Mouse (Mus musculus) ES-Bruce4 (cell line): ENCODE data around the gene Cux2. TPM values are rescaled to one million over a fixed set of nuclear protein-coding genes. Genes with fewer than 3 reads are reported as not detected.

Experiments
- H3K27ac ChIP-seq: 2 replicates; pipeline ENCODE4 v1.5.1; 2012; ENCODE audit warnings: low read length, inconsistent platforms; ENCODE audit not compliant: insufficient read depth
- H3K27me3 ChIP-seq: 2 replicates; pipeline ENCODE4 v1.6.1; 2012; ENCODE audit warnings: mild to moderate bottlenecking, low read length, inconsistent platforms; ENCODE audit not compliant: control insufficient read depth, poor library complexity, insufficient read depth, severe bottlenecking
- H3K36me3 ChIP-seq: 2 replicates; pipeline ENCODE4 v1.6.1; 2012; ENCODE audit warnings: inconsistent platforms, mild to moderate bottlenecking, low read length, moderate library complexity; ENCODE audit not compliant: control insufficient read depth, poor library complexity, insufficient read depth, severe bottlenecking
- H3K4me1 ChIP-seq: one replicate; pipeline ENCODE4 v1.8.1; 2011; ENCODE audit warnings: low read length; ENCODE audit not compliant: control insufficient read depth, insufficient read depth
- H3K4me3 ChIP-seq: 2 replicates; pipeline ENCODE4 v1.5.1; 2011; ENCODE audit warnings: low read depth, mild to moderate bottlenecking, low read length
- H3K9ac ChIP-seq: 2 replicates; pipeline ENCODE4 v1.6.1; 2012; ENCODE audit warnings: low read depth, mild to moderate bottlenecking, inconsistent platforms; ENCODE audit not compliant: poor library complexity, severe bottlenecking
- H3K9me3 ChIP-seq: replicated peaks from 2 replicates; pipeline ENCODE4 v1.6.1; 2012; ENCODE audit warnings: mild to moderate bottlenecking, low read length, inconsistent platforms; ENCODE audit not compliant: control insufficient read depth, poor library complexity, insufficient read depth, severe bottlenecking
- CTCF ChIP-seq: IDR thresholded peaks from one replicate; pipeline ENCODE4 v1.8.1; 2011; ENCODE audit warnings: low read depth, low read length
- EP300 ChIP-seq: IDR thresholded peaks from 2 replicates; pipeline ENCODE4 v1.6.1; 2011; ENCODE audit warnings: low read depth, low read length; ENCODE audit not compliant: insufficient read depth
- POLR2A ChIP-seq: IDR thresholded peaks from one replicate; pipeline ENCODE4 v1.8.1; 2011; ENCODE audit warnings: low read length; ENCODE audit not compliant: insufficient read depth
- polyA plus RNA-seq: library from polyadenylated mRNA; stranded (reverse); fragments of >200 nt; gene quantifications from 2 replicates; pipeline ENCODE4 v1.2.4, GENCODE M21; 2011; ENCODE audit warnings: low read depth; ENCODE audit not compliant: missing spikeins, insufficient read depth, insufficient read length

Cux2 gene
- polyA plus RNA-seq, 1 experiment, result 3.6 TPM

- peaks cover 13% of the 10 kb centered on the region for H3K36me3 ChIP-seq
- H3K27me3 ChIP-seq, result no peaks in the 10 kb centered on the region
- no peak overlapping the region for H3K4me3 ChIP-seq
- no peak overlapping the region for H3K9ac ChIP-seq
- no peaks in the 10 kb centered on the region for H3K4me1 ChIP-seq
- H3K9me3 ChIP-seq, result no peaks in the 10 kb centered on the region
- TF ChIP-seq CTCF (no peak), POLR2A (no peak), EP300 (no peak)
- no peak overlapping the region for H3K27ac ChIP-seq
These were observed 233.3 kb downstream of the Cux2 start for GRCm38 (mm10) chr5:121816611-121817010.

GRCm38 (mm10) chr5:121815867-121816380, 234.0 kb downstream of the Cux2 start:
- Histone ChIP-seq H3K9me3 (no peaks in the 10 kb centered on the region), H3K9ac (no peak overlapping the region), H3K4me1 (no peaks in the 10 kb centered on the region), H3K27me3 (no peaks in the 10 kb centered on the region), H3K4me3 (no peak overlapping the region), H3K36me3 (peaks cover 18% of the 10 kb centered on the region), H3K27ac (no peak overlapping the region)
- no peak for TF ChIP-seq CTCF
- no peak for TF ChIP-seq POLR2A
- no peak for TF ChIP-seq EP300

GRCm38 (mm10) chr5:121815067-121815466, 234.8 kb downstream of the Cux2 start:
- no peak overlapping the region for H3K4me3 ChIP-seq
- no peak overlapping the region for H3K9ac ChIP-seq
- H3K27ac ChIP-seq, result no peak overlapping the region
- H3K36me3 ChIP-seq, result peaks cover 18% of the 10 kb centered on the region
- TF ChIP-seq EP300, result no peak
- peak; percentile 31 for TF ChIP-seq CTCF
- no peaks in the 10 kb centered on the region for H3K9me3 ChIP-seq
- H3K27me3 ChIP-seq, result no peaks in the 10 kb centered on the region
- H3K4me1 ChIP-seq, result no peaks in the 10 kb centered on the region

- TF ChIP-seq CTCF (no peak), EP300 (no peak), POLR2A (no peak)
- Histone ChIP-seq H3K4me3 (no peak overlapping the region; the same call in 1 of the 2 replicates), H3K9ac (no peak overlapping the region), H3K4me1 (no peaks in the 10 kb centered on the region), H3K27me3 (no peaks in the 10 kb centered on the region), H3K36me3 (peaks cover 16% of the 10 kb centered on the region), H3K9me3 (no peaks in the 10 kb centered on the region), H3K27ac (peak overlapping the region; percentile 9)
These were observed 236.2 kb downstream of the Cux2 start for GRCm38 (mm10) chr5:121813744-121814143.

- Histone ChIP-seq H3K27ac (no peak overlapping the region), H3K9ac (no peak overlapping the region), H3K4me3 (no peak overlapping the region), H3K4me1 (no peaks in the 10 kb centered on the region), H3K9me3 (no peaks in the 10 kb centered on the region), H3K27me3 (no peaks in the 10 kb centered on the region), H3K36me3 (peaks cover 16% of the 10 kb centered on the region)
- no peak for TF ChIP-seq CTCF
- TF ChIP-seq POLR2A, result no peak
- no peak for TF ChIP-seq EP300
These were observed 237.2 kb downstream of the Cux2 start for GRCm38 (mm10) chr5:121812526-121813243.

- peaks cover 8% of the 10 kb centered on the region for H3K36me3 ChIP-seq
- H3K9ac ChIP-seq, result no peak overlapping the region
- no peak overlapping the region for H3K4me3 ChIP-seq
- no peak for TF ChIP-seq EP300
- TF ChIP-seq POLR2A, result no peak
- no peak for TF ChIP-seq CTCF
- no peak overlapping the region for H3K27ac ChIP-seq
- H3K4me1 ChIP-seq, result no peaks in the 10 kb centered on the region
- no peaks in the 10 kb centered on the region for H3K27me3 ChIP-seq
- H3K9me3 ChIP-seq, result no peaks in the 10 kb centered on the region
These were observed 238.4 kb downstream of the Cux2 start for GRCm38 (mm10) chr5:121811485-121811931.
